Comparison of ENCODE assay signal across 25 mouse cellular contexts in the genomic region with DNA sequence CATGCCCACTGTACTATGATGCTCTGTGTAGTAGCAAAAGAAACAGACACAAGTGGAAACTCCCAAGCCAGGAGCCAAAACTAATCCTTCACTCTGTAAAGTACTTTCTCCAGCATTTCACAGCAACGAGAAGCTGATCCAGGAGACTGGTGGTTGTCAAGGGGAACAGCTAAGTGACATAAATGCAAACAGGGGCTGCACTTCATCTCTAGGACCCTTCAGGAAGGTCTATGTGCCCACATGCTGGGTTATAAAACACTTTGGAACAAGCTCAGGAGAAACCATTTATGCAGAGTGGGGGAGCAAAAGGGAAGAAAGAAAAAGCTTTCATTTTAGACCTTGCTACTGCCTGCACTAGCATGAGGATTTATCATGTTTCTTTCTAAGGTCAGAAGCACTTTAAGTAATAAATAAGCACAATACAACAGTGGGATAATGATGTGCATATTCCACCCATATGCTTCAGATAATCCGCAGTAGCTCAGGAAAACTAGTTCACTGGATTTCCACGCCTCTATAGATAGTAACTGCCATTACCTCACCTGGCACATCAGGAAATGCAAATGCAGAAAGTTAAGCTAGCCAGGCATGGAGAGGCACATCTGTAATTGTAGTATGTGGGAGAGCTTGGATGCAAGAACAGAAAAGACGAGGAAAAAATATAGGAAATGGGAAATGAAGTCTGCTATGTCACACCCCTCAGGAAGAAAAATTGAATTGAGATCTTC.
A peak's percentile ranks its signal among the peaks of the same experiment; 100 is the strongest.
DNase-seq lines count a peak whose midpoint lies in the region; ATAC-seq lines count a peak whose summit lies in the region.
"Had no signal": no experiment of that assay in that cellular context is flagged by ENCODE, and none has a peak within 500 bp of the region (broad histone marks: within the 10 kb centered on the region; RNA-seq: fewer than 3 reads in every experiment).

No protein-coding gene starts in this region.

- H3K4me1 ChIP-seq in lung, embryonic 15.5 days = no peaks in the 10 kb centered on the region
- no peaks in the 10 kb centered on the region for H3K4me1 ChIP-seq in midbrain, embryonic 12.5 days
- no peaks in the 10 kb centered on the region for H3K4me1 ChIP-seq in midbrain, embryonic 15.5 days
- H3K4me1 ChIP-seq: embryonic facial prominence, embryonic 12.5 days; embryonic facial prominence, embryonic 15.5 days; forebrain, embryonic 12.5 days; forebrain, embryonic 15.5 days; hindbrain, embryonic 12.5 days had no signal

- no peak overlapping the region for H3K4me3 ChIP-seq in lung, embryonic 15.5 days
- no peak overlapping the region for H3K4me3 ChIP-seq in midbrain, embryonic 12.5 days
- H3K4me3 ChIP-seq in midbrain, embryonic 15.5 days = no peak overlapping the region
- H3K4me3 ChIP-seq: embryonic facial prominence, embryonic 12.5 days; embryonic facial prominence, embryonic 15.5 days; forebrain, embryonic 12.5 days; forebrain, embryonic 15.5 days; gastrocnemius, adult 2 months; hindbrain, embryonic 12.5 days had no signal

- DNase-seq in lung, postnatal 14 days = no peak
- peak; percentile 6 for DNase-seq in lung, postnatal 10 days
- DNase-seq in retina, postnatal 1 day = no peak
- DNase-seq: adrenal gland, adult 8-10 months; adrenal gland, postnatal 25 days; cerebellum, adult 11 months; cerebellum, adult 2 months; cerebellum, adult 9-11 months; cerebellum, postnatal 25 days; gastrocnemius, adult 2 months; gastrocnemius, postnatal 14 days; heart, adult 11 months had no signal

- no peaks in the 10 kb centered on the region for H3K27me3 ChIP-seq in lung, embryonic 15.5 days
- H3K27me3 ChIP-seq in midbrain, embryonic 12.5 days = no peaks in the 10 kb centered on the region
- H3K27me3 ChIP-seq in midbrain, embryonic 15.5 days (replicated peaks) = no peaks in the 10 kb centered on the region
- H3K27me3 ChIP-seq: embryonic facial prominence, embryonic 12.5 days; embryonic facial prominence, embryonic 15.5 days; forebrain, embryonic 12.5 days; forebrain, embryonic 15.5 days; hindbrain, embryonic 12.5 days had no signal

- no peak overlapping the region for H3K9ac ChIP-seq in lung, embryonic 15.5 days
- H3K9ac ChIP-seq in midbrain, embryonic 12.5 days (replicated peaks) = no peak overlapping the region
- H3K9ac ChIP-seq in midbrain, embryonic 15.5 days = no peak overlapping the region
- H3K9ac ChIP-seq: embryonic facial prominence, embryonic 12.5 days; embryonic facial prominence, embryonic 15.5 days; forebrain, embryonic 12.5 days; forebrain, embryonic 15.5 days; hindbrain, embryonic 12.5 days had no signal

- WGBS in lung, embryonic 15.5 days = 32% methylated on average over 4 of the region's 4 CpGs
- WGBS in midbrain, embryonic 12.5 days = 57% methylated on average over 4 of the region's 4 CpGs
- WGBS in midbrain, embryonic 15.5 days = 41% methylated on average over 4 of the region's 4 CpGs

- no peaks in the 10 kb centered on the region for H3K9me3 ChIP-seq in lung, embryonic 15.5 days
- H3K9me3 ChIP-seq in midbrain, embryonic 12.5 days = no peaks in the 10 kb centered on the region
- H3K9me3 ChIP-seq in midbrain, embryonic 15.5 days = no peaks in the 10 kb centered on the region
- H3K9me3 ChIP-seq: embryonic facial prominence, embryonic 12.5 days; embryonic facial prominence, embryonic 15.5 days; forebrain, embryonic 12.5 days; forebrain, embryonic 15.5 days; hindbrain, embryonic 12.5 days had no signal

- H3K27ac ChIP-seq in lung, embryonic 15.5 days = 0 out of 2 replicates have a peak overlapping the region, but pooled peaks have one; percentile 24
- H3K27ac ChIP-seq in midbrain, embryonic 12.5 days (replicated peaks) = no peak overlapping the region
- H3K27ac ChIP-seq in midbrain, embryonic 15.5 days = no peak overlapping the region
- H3K27ac ChIP-seq: embryonic facial prominence, embryonic 12.5 days; embryonic facial prominence, embryonic 15.5 days; forebrain, embryonic 12.5 days; forebrain, embryonic 15.5 days; gastrocnemius, adult 2 months; hindbrain, embryonic 12.5 days had no signal

- H3K4me2 ChIP-seq in lung, embryonic 15.5 days = 0 out of 2 replicates have a peak overlapping the region, but pooled peaks have one; percentile 20
- H3K4me2 ChIP-seq in midbrain, embryonic 12.5 days (replicated peaks) = no peak overlapping the region
- H3K4me2 ChIP-seq in midbrain, embryonic 15.5 days = no peak overlapping the region
- H3K4me2 ChIP-seq: embryonic facial prominence, embryonic 12.5 days; embryonic facial prominence, embryonic 15.5 days; forebrain, embryonic 12.5 days; forebrain, embryonic 15.5 days; heart, embryonic 11.5 days; hindbrain, embryonic 12.5 days had no signal

- ATAC-seq in lung, embryonic 15.5 days (ENCODE audit: borderline replicate concordance, extremely low read depth, low FRiP score, low TSS enrichment) = peak; percentile 88
- 0 out of 2 replicates have a peak, but pooled peaks have one; percentile 12 for ATAC-seq in midbrain, embryonic 12.5 days (ENCODE audit: low FRiP score, low read depth)
- ATAC-seq in midbrain, embryonic 15.5 days (replicated peaks) = no peak
- ATAC-seq in erythroid progenitor cell, adult 5-6 weeks (replicated peaks; ENCODE audit: low FRiP score, poor library complexity, severe bottlenecking) = no peak
- ATAC-seq: activated CD4-positive, CD25-positive, alpha-beta regulatory T cell, adult 4 months; CD4-positive, CD25-positive, alpha-beta regulatory T cell, adult 4 months; forebrain, embryonic 15.5 days; hindbrain, embryonic 16.5 days had no signal

- no peaks in the 10 kb centered on the region for H3K36me3 ChIP-seq in lung, embryonic 15.5 days
- H3K36me3 ChIP-seq in midbrain, embryonic 12.5 days = no peaks in the 10 kb centered on the region
- H3K36me3 ChIP-seq in midbrain, embryonic 15.5 days (replicated peaks) = no peaks in the 10 kb centered on the region
- H3K36me3 ChIP-seq: embryonic facial prominence, embryonic 12.5 days; embryonic facial prominence, embryonic 15.5 days; forebrain, embryonic 12.5 days; forebrain, embryonic 15.5 days; hindbrain, embryonic 12.5 days had no signal

Comparison
In these comparisons a context has a peak if more than half of its experiments do, and no peak if none do; other contexts are left out.
1. ATAC-seq: peak in lung, embryonic 15.5 days (single experiment) and midbrain, embryonic 12.5 days (single experiment); none in midbrain, embryonic 15.5 days (single experiment) and erythroid progenitor cell, adult 5-6 weeks (single experiment).